ENCODE assay signal across 11 mouse cellular contexts in genomic region chr5:98732157-98733009, GRCm38 (mm10).
A peak's percentile ranks its signal among the peaks of the same experiment; 100 is the strongest.
DNase-seq lines count a peak whose midpoint lies in the region; ATAC-seq and TF ChIP-seq lines count a peak whose summit lies in the region.
"Had no signal": no experiment of that assay in that cellular context is flagged by ENCODE, and none has a peak within 500 bp of the region (broad histone marks: within the 10 kb centered on the region; RNA-seq: fewer than 3 reads in every experiment).

No protein-coding gene starts in this region.

- intact Hi-C loops in gastrocnemius, adult 2 months (cut with DNase I): no loop called here
- intact Hi-C loops in gastrocnemius, postnatal 36 days (cut with DNase I): no loop called here

- H3K36me3 ChIP-seq in lung, embryonic 14.5 days (ENCODE audit: insufficient read depth): no peaks in the 10 kb centered on the region
- H3K36me3 ChIP-seq in forebrain, embryonic 12.5 days (replicated peaks): no peaks in the 10 kb centered on the region
- H3K36me3 ChIP-seq: liver, embryonic 15.5 days; midbrain, embryonic 12.5 days had no signal

- no peak overlapping the region for H3K4me2 ChIP-seq in lung, embryonic 14.5 days
- H3K4me2 ChIP-seq in forebrain, embryonic 12.5 days: no peak overlapping the region
- H3K4me2 ChIP-seq: liver, embryonic 15.5 days; midbrain, embryonic 12.5 days had no signal

- H3K9me3 ChIP-seq in lung, embryonic 14.5 days (ENCODE audit: low read depth, low read length): no peaks in the 10 kb centered on the region
- H3K9me3 ChIP-seq in forebrain, embryonic 12.5 days: no peaks in the 10 kb centered on the region
- H3K9me3 ChIP-seq: liver, embryonic 15.5 days; midbrain, embryonic 12.5 days had no signal

- H3K9ac ChIP-seq in lung, embryonic 14.5 days: no peak overlapping the region
- no peak overlapping the region for H3K9ac ChIP-seq in forebrain, embryonic 12.5 days
- H3K9ac ChIP-seq: liver, embryonic 15.5 days; midbrain, embryonic 12.5 days had no signal

- H3K27ac ChIP-seq in gastrocnemius, adult 2 months: no peak overlapping the region
- no peak overlapping the region for H3K27ac ChIP-seq in lung, embryonic 14.5 days (ENCODE audit: low read depth)
- no peak overlapping the region for H3K27ac ChIP-seq in forebrain, embryonic 12.5 days
- H3K27ac ChIP-seq: liver, embryonic 15.5 days; midbrain, embryonic 12.5 days had no signal

- no peaks in the 10 kb centered on the region for H3K27me3 ChIP-seq in lung, embryonic 14.5 days (ENCODE audit: insufficient read depth, low read length)
- no peaks in the 10 kb centered on the region for H3K27me3 ChIP-seq in forebrain, embryonic 12.5 days
- H3K27me3 ChIP-seq: liver, embryonic 15.5 days; midbrain, embryonic 12.5 days had no signal

- H3K4me3 ChIP-seq in gastrocnemius, adult 2 months: no peak overlapping the region
- no peak overlapping the region for H3K4me3 ChIP-seq in lung, embryonic 14.5 days (ENCODE audit: low read depth, low read length)
- H3K4me3 ChIP-seq in forebrain, embryonic 12.5 days (replicated peaks): no peak overlapping the region
- H3K4me3 ChIP-seq: liver, embryonic 15.5 days; midbrain, embryonic 12.5 days had no signal

- ATAC-seq in lung, embryonic 14.5 days (ENCODE audit: insufficient read depth): no peak; the same call in 1 of the 2 replicates
- ATAC-seq in forebrain, embryonic 12.5 days (ENCODE audit: low FRiP score): peak; percentile 74; the same call in 1 of the 2 replicates

- TF ChIP-seq CTCF in gastrocnemius, adult 2 months (IDR thresholded peaks at IDR 0.05): no peak
- TF ChIP-seq CTCF in lung, embryonic 14.5 days (IDR thresholded peaks at IDR 0.05; ENCODE audit: low read depth): no peak

- 44% methylated on average over 6 of the region's 6 CpGs for WGBS in lung, embryonic 14.5 days
- 54% methylated on average over 6 of the region's 6 CpGs for WGBS in forebrain, embryonic 12.5 days

- no peaks in the 10 kb centered on the region for H3K4me1 ChIP-seq in lung, embryonic 14.5 days (ENCODE audit: insufficient read depth)
- no peaks in the 10 kb centered on the region; the same call in 1 of the 2 replicates for H3K4me1 ChIP-seq in forebrain, embryonic 12.5 days
- H3K4me1 ChIP-seq: liver, embryonic 15.5 days had no signal

- peak; percentile 51 for DNase-seq in gastrocnemius, adult 2 months
- no peak for DNase-seq in gastrocnemius, postnatal 36 days
- peak; percentile 29 for DNase-seq in lung, embryonic 14.5 days
- no peak for DNase-seq in lung, postnatal 25 days (ENCODE audit: low spot score)
- DNase-seq in retina, embryonic 14.5 days (ENCODE audit: low spot score): peak; percentile 71
- DNase-seq in urinary bladder, adult 18-20 months (ENCODE audit: low spot score in 2 of 2): no peak
- no peak for DNase-seq in frontal cortex, postnatal 10 days (ENCODE audit: low spot score in 2 of 2)
- DNase-seq: adrenal gland, adult 2 months had no signal

Comparison
In these comparisons a context has a peak if more than half of its experiments do, and no peak if none do; other contexts are left out.
1. DNase-seq: peak in gastrocnemius, adult 2 months (single experiment), lung, embryonic 14.5 days (single experiment) and retina, embryonic 14.5 days (single experiment); none in gastrocnemius, postnatal 36 days (0 of 2), lung, postnatal 25 days (single experiment), urinary bladder, adult 18-20 months (0 of 2) and frontal cortex, postnatal 10 days (0 of 2).